1 mouse cellular context compared by ENCODE assay signal in the genomic region with DNA sequence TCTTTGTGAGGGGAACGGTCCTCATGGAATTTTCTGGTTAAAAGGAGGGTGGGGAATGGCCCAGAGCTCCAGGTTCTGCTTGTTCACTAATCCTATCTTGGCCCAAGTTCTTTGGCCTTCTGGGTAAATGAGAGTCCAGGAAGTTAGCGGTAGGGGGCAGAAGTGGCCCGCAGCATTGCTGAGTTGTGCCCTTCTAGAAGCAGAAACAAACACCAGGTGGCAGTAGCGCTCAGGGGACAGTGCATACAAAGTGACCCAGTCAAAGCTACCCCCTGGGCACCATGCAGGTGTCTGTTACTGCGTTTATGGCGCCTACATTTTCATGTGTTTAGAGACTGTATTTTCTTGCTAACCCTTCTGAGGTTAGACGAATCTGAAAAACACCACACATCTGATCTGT.
TF ChIP-seq lines count a peak whose summit lies in the region.

No protein-coding gene starts in this region.

TF ChIP-seq in CH12.LX, 34 proteins besides CTCF, POLR2A, EP300 and RAD21 (continued from another document):
- no peak; the same call in 1 of the 2 replicates for TF ChIP-seq ZNF384 (IDR thresholded peaks at IDR 0.05; ENCODE audit: low read depth, low read length)
- no peak for TF ChIP-seq GABPA (IDR thresholded peaks at IDR 0.05; ENCODE audit: insufficient replicate concordance, low read depth, low read length)
- no peak for TF ChIP-seq ETS1 (conservative IDR thresholded peaks at IDR 0.05; ENCODE audit: low read depth, low read length)
- no peak for TF ChIP-seq MAFK (IDR thresholded peaks at IDR 0.05; ENCODE audit: insufficient replicate concordance, low read length)
- TF ChIP-seq RCOR1 (conservative IDR thresholded peaks at IDR 0.05; ENCODE audit: low read depth, low read length), result no peak
- peak; percentile 90; the same call in 1 of the 2 replicates for TF ChIP-seq NELFE (IDR thresholded peaks at IDR 0.05; ENCODE audit: low read depth, low read length)
- no peak for TF ChIP-seq JUN (IDR thresholded peaks at IDR 0.05; ENCODE audit: insufficient read depth, low read depth, low read length)
- TF ChIP-seq NRF1 (IDR thresholded peaks at IDR 0.05; ENCODE audit: low read depth, low read length), result no peak
- peak; percentile 34; the same call in 1 of the 2 replicates for TF ChIP-seq TCF12 (IDR thresholded peaks at IDR 0.05; ENCODE audit: low read depth, low read length)
- no peak for TF ChIP-seq POLR2AphosphoS2 (IDR thresholded peaks at IDR 0.05; ENCODE audit: low read depth, low read length)
- no peak for TF ChIP-seq ZMIZ1 (IDR thresholded peaks at IDR 0.05; ENCODE audit: low read depth, low read length)
- TF ChIP-seq USF1 (IDR thresholded peaks at IDR 0.05; ENCODE audit: low read depth, low read length), result no peak
- TF ChIP-seq CHD2 (IDR thresholded peaks at IDR 0.05; ENCODE audit: low read length), result no peak
- TF ChIP-seq MEF2A (IDR thresholded peaks at IDR 0.05; ENCODE audit: borderline replicate concordance, low read depth, low read length), result peak; percentile 46; the same call in 1 of the 2 replicates
- no peak for TF ChIP-seq UBTF (IDR thresholded peaks at IDR 0.05; ENCODE audit: low read depth, low read length)
- peak; percentile 92 for TF ChIP-seq ZC3H11A (IDR thresholded peaks at IDR 0.05; ENCODE audit: low read depth, low read length)
- TF ChIP-seq TBP (conservative IDR thresholded peaks at IDR 0.05; ENCODE audit: low read depth, low read length), result no peak
- no peak for TF ChIP-seq KAT2A (IDR thresholded peaks at IDR 0.05; ENCODE audit: insufficient replicate concordance, low read length)
- peak; percentile 50; the same call in 1 of the 2 replicates for TF ChIP-seq MYC (IDR thresholded peaks at IDR 0.05; ENCODE audit: low read depth, low read length)
- no peak for TF ChIP-seq MXI1 (IDR thresholded peaks at IDR 0.05; ENCODE audit: low read depth, low read length)
- TF ChIP-seq HCFC1 (IDR thresholded peaks at IDR 0.05; ENCODE audit: low read depth, low read length), result no peak; the same call in 1 of the 2 replicates
- no peak for TF ChIP-seq MAX (IDR thresholded peaks at IDR 0.05; ENCODE audit: low read length)
- TF ChIP-seq ZKSCAN1 (IDR thresholded peaks at IDR 0.05; ENCODE audit: borderline replicate concordance, low read depth, low read length), result no peak
- no peak for TF ChIP-seq E2F4 (IDR thresholded peaks at IDR 0.05; ENCODE audit: insufficient replicate concordance, low read depth, low read length)
- no peak; the same call in 1 of the 2 replicates for TF ChIP-seq SIN3A (IDR thresholded peaks at IDR 0.05; ENCODE audit: low read length)
- TF ChIP-seq MAZ (IDR thresholded peaks at IDR 0.05; ENCODE audit: low read depth, low read length), result 0 out of 2 replicates have a peak, but pooled peaks have one; percentile 43
- TF ChIP-seq JUND (conservative IDR thresholded peaks at IDR 0.05; ENCODE audit: low read depth, low read length), result no peak; the same call in 1 of the 2 replicates
- no peak for TF ChIP-seq USF2 (conservative IDR thresholded peaks at IDR 0.05; ENCODE audit: low read depth, low read length)
- peak; percentile 100 for TF ChIP-seq SMC3 (IDR thresholded peaks at IDR 0.05; ENCODE audit: low read depth, low read length)
- no peak for TF ChIP-seq BHLHE40 (IDR thresholded peaks at IDR 0.05; ENCODE audit: low read depth, low read length)
- peak; percentile 70; the same call in 1 of the 2 replicates for TF ChIP-seq IRF4 (IDR thresholded peaks at IDR 0.05; ENCODE audit: low read depth, low read length)
